Mouse (Mus musculus) E14TG2a.4 (cell line): Measurements from ENCODE around the gene Igsf9b.

Experiments used
- CTCF ChIP-seq: conservative IDR thresholded peaks from 2 replicates; pipeline ENCODE4 v1.5.1; 2014; ENCODE audit warnings: low read length
- POU5F1 ChIP-seq: IDR thresholded peaks from 2 replicates; pipeline ENCODE4 v1.6.1; 2014; ENCODE audit warnings: low read length, borderline replicate concordance

DNA sequence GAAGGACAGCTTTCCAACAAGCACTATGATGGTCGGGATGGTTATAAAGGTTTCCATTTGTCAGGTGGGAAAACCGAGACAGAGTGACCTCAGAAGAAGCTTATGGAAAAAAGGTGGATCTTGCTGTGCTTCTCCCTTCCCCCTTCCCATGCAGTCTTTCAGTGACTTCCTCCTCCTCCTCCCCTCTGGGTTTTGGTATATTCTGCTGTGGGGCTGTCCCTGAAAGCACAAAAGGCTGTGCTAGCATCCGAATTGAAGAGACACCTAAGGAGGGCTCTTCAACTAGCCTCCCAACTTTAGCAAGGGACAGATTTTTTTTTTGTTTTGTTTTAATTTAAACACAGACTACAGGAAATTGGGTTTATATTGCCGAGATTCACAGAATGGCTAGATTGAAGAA is 1.7 kb downstream of the Igsf9b start:
- TF ChIP-seq CTCF (no peak), POU5F1 (no peak)
